Mouse (Mus musculus): ENCODE data around the gene Mypn.

Gene Mypn

DNA sequence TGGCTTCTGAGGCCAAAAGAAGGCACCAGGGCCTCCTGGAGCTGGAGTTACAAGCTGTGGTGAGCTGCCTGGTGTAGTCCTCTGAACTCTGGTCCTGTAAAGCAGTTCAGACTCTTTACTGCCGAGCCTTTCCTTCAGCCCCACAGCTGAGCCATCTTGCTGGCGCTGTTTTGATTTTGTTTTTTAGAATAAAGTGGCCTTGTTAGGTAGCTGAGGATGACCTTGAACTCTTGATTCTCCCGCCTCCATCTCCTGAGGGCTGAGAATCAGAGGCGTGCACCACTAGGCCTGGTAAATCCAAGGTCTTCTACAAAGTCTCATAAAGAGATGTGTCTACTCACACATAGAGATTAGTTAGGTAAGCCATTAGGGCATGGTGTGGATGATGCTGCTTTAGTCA, 49.0 kb downstream of the Mypn start:
- 96% methylated on average over 4 of the region's 4 CpGs for WGBS

DNA sequence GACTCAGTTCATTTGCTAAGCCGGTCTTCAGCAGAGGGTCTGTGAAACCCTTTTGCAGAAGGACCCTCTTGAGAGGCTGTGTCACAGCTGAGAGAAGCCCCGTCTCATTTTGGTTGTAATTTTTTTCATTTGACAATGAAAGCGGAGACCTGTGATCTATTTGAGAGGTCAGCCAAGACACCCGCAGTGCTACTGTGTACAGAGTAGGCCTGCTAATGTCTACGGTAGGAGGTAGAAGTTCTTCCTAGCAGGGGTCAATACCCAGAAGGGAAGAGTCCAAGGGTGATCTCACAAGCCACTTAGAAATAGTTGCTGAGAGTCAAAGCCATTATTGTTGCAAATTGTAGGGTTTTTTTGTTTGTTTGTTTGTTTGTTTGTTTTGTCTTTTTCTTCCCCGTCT, 49.5 kb downstream of the Mypn start:
- WGBS = 91% methylated on average over 6 of the region's 6 CpGs

DNA sequence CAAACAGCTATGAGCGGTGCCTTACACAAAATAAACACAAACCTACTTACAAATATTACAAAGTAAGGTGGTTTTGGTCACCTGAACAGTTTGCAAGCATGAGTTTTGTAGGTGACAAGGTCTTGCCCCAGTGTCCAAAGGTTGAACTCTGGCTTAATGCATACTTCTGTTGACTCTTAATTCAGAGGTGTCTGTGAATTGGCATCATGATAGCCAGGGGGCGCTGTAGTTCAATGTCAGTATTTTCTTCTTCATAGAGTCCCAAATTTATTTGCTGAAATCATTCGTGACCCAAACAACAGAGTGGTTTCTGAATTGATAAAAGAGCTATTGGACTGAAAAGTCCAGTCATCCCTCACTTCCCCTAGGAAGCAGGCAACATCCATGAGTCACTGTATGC, 50.2 kb downstream of the Mypn start:
- 32% methylated on average over 3 of the region's 3 CpGs for WGBS

DNA sequence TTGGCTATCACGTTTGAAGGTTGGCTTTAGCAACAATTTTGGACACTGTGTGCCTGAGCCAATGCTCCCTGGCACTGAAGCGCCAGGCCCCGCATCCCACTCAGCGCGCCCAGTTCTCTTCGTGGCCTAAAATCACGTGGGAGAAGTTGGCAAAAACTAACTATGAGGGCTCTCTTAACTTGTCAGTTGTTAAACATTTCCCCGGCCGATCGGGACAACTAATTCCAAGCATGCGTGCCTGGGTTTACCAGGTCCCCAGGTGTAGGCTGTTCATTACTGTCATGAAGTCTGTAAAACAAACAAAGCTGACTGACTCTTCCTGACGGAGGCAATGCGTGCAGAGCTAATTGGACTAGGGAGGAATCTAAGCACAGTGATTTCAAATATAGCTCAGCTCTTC, 61.1 kb downstream of the Mypn start:
- WGBS = 67% methylated on average over 13 of the region's 13 CpGs

DNA sequence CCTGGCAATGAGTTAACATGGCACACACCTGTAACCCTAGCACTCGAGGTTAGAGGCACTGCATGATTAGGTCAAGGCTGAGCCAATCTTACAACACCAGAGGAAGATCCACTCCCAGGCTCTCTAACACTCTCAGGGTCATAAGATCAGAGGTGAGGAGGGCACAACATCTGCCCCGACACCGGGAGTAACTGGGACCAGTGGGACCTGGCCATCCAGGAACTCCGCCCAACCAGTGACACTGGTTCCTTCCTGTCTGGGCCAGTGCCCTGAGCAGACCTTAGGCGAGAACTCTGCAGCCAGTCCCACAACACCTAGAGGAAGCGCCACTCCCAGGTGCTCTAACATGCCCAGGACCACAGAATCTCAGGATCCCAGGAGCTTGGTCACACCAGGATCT, 67.3 kb downstream of the Mypn start:
- WGBS = 81% methylated on average over 6 of the region's 6 CpGs

DNA sequence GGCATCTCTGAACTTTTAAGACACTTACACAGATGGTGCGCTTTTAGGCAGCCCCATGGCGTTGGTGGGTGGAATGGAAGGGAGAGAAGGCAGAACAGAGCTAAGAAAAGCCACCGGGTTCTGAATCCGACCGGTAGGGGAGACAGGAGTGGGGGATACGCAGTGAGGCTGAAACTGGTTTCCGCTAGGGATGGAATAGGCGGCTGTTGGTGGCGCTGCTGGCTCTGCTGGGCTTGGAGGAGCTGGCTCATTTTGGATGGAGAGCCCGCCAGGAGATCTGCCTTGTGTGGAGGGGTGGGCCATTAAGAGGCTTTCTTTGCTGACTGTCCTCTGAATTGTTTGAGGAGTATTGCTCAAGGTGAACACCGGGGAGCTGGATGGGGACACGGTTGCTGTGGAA, 68.1 kb downstream of the Mypn start:
- WGBS = 45% methylated on average over 12 of the region's 12 CpGs

DNA sequence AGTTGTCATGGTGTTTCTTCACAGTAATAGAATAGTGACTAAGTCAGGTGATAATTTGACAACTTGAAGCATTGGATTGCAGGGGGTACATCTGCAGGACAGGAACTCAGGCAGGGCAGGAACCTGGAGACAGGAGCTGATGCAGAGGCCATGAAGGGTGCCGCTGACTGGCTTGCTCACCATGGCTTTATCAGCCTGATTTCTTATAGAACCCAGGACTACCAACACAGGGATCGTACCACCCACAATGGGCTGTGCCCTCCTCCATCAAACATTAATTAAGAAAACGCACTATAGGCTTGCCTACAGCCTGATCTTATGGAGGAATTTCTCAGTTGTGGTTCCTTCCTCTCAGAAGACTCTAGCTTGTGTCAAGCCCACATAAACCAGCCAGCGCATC, 70.4 kb downstream of the Mypn start:
- WGBS = 90% methylated on average over 4 of the region's 4 CpGs

DNA sequence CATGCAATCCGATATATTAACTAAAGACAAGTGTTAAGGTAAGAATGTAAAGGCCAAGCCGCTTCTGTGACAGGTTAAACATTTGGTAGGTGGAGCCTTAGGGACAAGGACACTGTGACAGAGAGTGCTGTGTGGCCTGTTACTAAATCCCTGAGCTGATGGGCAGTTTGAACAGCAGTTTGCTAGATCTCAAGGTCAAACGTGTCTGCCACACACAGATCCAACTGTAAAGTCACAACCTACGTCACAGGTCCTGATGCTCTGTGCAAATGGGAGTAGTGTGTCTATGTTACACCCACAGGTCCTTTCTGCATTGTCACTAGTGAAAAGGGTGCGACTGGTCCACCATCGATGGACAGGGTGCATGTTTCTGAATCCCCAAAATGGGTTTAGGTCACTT, 71.4 kb downstream of the Mypn start:
- WGBS = 92% methylated on average over 6 of the region's 6 CpGs

DNA sequence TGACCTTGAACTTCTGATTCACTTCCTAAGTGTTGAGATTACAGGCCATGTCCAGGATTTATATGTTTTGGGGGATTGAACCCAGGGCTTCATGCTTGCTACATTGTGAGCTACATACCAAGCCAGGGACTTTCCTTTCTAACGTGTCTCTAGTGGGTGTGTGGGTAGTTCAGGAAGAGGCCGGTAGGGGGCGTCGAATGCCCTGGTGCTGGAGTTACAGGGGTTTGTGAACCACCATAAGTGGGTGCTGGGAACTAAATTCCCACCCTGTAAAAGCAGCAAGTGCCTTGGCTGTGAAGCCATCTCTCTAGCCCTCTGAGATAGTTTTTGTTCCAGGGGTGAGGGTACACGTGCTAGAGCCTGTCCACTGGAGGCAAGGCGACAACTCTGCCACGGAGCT, 73.3 kb downstream of the Mypn start:
- 75% methylated on average over 7 of the region's 7 CpGs for WGBS

DNA sequence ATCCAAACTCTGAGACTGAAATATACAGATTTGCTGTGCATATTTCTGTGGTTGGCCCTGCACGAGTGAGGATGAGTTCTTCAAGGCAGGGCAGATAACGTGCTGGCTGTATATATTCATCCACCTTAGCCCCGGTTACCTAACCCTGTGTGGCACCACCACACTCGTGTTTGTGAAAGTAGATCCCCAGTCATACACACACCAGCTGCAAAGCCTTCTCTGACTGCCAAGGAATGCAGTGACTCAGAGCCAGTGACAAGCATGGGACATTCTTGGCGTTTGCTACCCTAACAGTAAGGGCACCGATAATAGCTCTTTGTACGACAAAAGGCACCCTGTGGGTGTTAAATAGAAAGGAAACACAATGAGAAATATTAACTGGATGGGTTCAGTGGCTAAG, 75.5 kb downstream of the Mypn start:
- WGBS = 27% methylated on average over 7 of the region's 7 CpGs

DNA sequence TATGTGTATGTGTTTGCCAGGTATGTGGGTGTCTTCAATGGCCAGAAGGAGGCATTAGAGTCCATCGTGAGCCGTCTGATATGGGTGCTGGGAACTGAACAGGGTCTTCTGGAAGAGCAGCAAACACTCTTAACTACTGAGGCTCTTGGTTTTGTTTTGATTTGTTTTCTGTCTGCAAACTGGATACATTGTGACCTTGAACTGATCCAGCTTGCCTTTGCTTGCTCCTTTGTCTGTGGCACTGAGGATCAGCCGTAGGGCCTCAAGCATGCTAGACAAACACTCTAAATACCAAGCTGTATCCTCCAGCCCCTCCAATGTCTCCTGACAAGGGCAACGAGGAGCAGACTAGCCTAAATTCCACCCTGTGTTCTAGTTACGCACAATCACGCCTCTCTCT, 76.6 kb downstream of the Mypn start:
- WGBS = 95% methylated on average over 6 of the region's 6 CpGs

DNA sequence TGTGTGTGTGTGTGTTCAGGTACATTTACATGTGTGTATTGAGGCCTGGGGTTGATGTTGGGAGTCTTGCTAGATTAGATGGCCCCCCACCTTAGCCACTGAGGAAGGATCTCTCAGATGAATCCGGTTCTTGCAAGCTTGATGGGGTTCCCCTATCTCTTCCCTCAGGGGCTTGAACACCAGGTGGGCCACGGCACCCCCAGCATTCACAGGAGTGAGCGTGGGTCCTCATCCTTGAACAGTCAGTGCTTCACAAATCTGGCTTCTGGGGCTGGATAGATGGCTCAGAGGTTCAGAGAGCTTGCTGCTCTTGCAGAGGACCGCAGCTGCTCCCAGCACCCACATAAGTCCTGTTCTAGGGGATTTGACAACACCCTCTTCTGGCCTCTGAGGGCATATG, 77.6 kb downstream of the Mypn start:
- WGBS = 95% methylated on average over 4 of the region's 4 CpGs

DNA sequence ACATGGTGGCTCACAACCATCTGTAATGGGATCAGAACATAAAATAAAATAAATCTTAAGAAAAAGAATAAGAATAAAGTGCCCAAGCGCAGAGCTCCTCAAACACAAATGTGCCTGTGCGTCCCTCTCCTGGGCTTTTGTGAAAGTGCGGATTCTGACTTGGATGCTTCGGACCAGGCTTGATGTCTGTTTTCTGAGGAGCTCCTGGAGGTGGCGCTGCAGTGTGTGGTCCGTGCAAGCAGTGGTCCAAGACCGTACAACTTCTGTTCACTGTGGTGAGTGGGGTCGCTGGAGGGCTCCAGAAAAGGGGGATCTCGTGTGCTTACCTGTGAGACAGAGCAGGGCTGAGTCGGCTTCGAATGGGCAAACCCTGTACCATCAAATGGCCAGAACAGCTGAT, 78.4 kb downstream of the Mypn start:
- 41% methylated on average over 11 of the region's 11 CpGs for WGBS

DNA sequence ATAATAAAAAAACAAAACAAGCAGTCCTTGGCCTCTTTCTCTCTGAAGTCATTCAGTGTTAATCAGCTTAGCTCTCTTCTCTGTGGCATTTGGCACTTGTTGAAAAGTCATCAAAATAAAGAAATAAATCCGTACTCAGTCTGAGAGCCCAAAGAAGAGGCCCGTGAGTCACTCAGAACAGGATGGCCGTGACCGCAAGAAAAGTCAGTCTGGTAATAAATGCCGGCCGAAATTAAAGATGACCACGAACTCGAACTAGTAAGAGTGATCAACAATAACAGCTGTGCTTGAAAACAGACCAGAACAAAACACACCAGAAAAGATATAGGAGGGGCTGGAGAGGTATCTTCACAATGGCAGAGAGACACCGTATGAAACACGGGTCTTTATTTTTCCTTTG, 79.7 kb downstream of the Mypn start:
- 91% methylated on average over 10 of the region's 10 CpGs for WGBS

DNA sequence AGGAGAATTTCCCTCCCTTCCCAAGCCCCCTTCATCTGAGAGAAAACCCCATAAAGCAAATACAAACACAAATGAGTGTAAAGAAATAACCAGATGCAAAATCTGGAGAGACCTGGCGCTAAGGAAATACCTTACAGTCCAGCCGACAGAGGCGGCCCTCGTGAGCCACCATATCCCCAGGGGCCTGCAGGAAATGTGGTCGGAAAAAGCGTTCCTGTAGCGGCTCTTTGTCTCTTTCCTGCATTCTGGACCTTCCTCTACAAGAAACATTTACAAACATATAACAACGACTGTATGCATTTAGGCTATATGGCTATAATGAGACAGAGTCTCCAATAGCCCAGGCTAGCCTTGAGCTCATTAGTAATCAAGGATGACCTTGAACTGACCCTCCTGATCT, 80.6 kb downstream of the Mypn start:
- WGBS = 85% methylated on average over 8 of the region's 8 CpGs

DNA sequence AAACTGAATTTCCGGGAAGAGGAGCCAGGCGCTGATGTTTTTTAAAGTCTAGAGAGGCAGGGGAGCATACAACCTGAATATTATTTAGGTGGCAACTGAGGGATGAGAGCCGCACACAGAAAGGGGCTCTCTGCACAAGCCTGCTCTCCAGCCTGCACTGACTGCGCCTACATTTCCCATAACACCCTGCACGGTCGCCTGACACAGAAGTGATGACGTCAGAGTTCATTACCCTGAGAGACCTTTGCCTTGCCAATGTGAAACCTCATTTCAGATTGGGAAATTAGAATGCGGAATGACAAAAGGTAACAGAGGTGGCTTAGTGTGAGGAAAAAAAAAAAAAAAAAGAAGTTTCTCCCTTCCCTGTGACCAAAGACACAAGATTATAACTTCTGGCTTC, 81.2 kb downstream of the Mypn start:
- 46% methylated on average over 8 of the region's 8 CpGs for WGBS

DNA sequence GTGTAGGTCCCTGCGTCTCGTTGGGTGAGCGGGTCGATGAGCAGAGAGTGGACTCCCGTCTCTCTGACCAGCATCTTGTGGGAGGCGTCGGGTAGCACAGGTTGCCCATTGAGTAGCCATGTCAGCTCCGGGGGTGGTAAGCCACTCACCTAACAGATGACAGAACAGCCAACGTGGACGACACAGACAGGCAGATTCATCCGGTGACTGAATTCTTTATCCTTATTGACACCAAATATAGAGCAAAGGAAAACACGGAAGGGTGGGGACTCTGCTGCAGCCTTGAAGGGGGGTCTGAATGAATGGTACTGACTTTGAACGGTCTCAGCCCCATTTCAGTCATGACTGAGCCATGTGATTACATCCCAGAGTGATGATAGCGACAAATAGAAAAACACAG, 81.8 kb downstream of the Mypn start:
- WGBS = 86% methylated on average over 14 of the region's 14 CpGs

DNA sequence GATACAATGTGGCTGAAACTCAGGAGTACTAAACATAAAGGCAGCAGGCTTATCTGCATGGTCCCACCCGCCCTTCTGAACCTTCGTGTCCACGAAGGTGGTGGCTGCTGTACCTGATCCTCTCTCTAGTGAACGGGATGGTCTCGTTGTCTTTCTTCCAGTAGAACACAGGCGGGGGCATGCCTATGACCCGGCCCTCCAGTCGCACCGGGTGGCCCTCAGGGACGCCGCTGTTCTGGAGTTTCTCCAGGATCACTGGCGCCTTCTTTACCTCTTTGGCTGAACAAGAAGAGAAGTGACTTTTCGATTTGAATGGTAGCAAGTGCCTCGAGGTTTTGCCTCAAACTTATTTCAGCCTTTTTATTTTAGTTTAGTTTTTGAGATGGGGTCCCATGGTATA, 83.8 kb downstream of the Mypn start:
- WGBS = 85% methylated on average over 14 of the region's 14 CpGs

DNA sequence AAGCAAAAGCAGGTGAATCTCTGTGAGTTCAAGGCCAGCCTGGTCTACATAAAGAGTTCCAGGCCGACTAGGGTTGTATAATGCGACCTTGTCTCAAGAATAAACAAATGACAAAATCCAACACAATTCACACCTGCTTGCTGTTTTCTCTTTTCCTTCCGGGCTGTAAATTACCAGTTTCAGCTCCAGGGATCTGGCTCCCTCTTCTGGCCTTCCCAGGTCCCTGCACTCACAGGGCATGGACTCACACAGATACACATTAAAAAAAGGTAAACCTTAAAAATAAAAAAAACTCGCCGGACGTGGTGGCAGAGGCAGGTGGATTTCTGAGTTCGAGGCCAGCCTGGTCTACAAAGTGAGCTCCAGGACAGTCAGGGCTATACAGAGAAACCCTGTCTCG, 86.2 kb downstream of the Mypn start:
- WGBS = 97% methylated on average over 8 of the region's 8 CpGs

DNA sequence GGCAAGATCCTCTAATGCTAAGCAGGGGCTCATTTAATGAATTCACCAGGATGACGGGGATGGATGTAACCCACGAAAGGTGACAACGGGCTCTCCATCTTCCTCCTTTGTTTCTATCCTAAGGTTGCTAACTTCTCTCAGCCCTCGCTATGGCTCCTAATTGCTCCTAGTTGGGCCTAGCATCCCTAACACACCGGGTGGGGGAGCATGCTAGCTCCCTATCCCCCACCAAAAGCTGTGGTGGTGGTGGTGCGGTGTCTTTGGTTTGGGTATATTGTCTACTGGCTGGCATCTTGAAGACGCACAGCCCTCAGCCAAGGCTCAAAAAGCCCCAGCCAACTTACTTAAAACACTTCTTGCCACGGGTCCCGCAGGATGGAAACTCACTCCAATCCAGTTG, 87.4 kb downstream of the Mypn start:
- WGBS = 93% methylated on average over 9 of the region's 9 CpGs

DNA sequence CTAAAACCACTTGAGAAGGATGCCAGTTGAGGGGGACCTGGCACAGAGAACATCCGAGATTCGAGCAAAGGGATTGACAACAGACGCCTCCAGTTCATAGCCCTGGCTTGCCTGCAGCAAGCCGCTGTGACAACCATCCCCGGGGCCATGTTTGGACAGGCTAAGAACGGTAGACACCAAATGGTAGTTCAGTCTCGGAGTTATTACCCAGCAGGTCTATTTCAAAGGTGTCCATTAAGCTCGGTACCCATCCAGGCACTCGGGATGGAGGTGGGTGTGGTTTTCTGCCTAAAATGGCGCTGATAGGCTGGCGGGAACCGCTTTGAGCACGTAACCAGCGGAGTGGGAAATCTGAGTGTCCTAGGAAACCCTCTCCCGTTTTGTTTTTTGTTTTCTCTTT, 87.9 kb downstream of the Mypn start:
- WGBS = 78% methylated on average over 15 of the region's 15 CpGs

DNA sequence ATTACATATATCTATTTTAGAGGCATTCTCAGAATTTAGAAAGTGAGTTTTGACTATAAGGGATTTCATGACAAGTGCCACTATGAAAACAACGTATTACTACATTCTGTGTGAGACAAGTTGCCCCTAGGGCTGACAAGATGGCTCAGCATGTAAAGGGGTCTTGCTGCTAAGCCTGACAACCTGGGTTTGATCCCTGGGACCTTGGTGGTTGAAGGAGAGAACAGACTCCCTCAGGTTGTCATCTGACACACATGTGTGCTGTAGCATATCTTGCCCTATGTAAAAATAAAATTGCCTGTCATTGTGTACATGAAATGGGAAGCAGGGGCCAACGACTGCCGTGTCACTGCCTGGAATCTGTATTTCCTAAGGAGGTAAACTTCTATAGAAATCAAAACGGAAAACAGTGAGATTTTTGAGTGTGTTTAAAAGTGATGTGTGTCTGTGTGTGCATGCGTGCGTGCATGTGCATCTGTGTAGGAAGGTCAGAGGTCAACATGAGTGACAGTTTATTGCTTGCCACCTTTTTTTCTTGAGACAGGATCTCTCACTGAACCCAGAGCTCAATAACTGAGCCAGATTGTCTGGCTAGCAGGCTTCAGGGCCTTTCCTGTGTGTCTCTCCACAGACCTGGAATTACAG, 89.9 kb downstream of the Mypn start:
- WGBS = 84% methylated on average over 6 of the region's 6 CpGs

DNA sequence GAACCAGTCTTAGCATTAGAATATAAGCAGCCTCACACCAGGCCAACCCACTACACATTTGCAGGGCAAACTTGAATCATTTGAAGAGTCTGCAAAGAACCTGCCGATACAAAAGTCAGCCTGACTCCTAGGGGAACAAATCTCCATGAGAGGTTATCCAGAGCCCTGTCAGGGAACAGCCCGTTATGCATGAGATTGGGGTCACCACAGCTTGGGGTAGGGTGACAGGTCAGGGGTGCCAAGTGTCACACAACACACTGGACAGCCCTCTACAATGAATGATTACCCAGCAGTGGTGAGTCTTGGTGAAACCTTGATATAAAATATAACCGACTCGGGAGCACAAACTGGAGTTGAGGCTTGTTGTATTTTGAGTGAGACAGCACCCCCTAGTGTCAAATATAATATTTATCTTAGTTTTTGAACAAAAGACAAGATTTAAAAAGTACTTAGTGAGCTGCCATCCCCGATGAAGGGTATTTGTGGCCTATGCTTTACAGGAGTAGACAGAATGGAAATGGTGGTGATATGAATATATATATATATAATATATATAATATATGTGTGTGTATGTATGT, 90.6 kb downstream of the Mypn start:
- 36% methylated on average over 5 of the region's 5 CpGs for WGBS

DNA sequence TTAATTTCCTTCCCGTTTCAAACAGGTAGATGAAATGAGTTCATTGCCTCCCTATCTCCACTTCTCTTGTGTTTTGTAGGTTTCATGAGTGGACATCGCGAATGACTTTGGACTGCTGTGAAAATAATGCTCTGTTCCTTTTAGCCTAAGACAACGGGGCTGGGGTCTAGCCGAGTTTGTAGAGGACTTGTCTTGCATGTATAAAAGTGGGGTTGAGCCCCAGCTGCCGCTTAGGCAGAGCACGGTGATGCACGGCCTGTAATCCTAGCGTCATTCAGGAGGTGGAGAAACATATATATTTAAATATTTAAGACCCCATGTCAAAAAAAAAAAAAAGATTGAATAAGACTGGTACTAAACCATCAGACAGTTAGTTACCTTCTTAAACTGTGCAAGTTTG, 103.1 kb downstream of the Mypn start:
- 4% methylated on average over 9 of the region's 9 CpGs for WGBS
